Mouse (Mus musculus) MEL (cell line): ENCODE results near the gene Notch2. TPM values are rescaled to one million over a fixed set of nuclear protein-coding genes. Genes with fewer than 3 reads are reported as not detected.

Experiments used
- DNase-seq: peaks from one replicate; pipeline ENCODE4 v3.0.0; 2011; ENCODE audit warnings: low read depth, low spot score
- H3K27ac ChIP-seq: 2 replicates; pipeline ENCODE4 v1.5.1; 2012; ENCODE audit warnings: low read depth, mild to moderate bottlenecking, control low read depth, low read length, moderate library complexity; ENCODE audit not compliant: control insufficient read depth
- H3K27me3 ChIP-seq, 2 experiments: fragments of 150-350 bp in 1 of 2; sonication (generic) in 1 of 2; 2 replicates each; pipeline ENCODE4 v1.6.1; 2012; ENCODE audit warnings: low read length in 2 of 2, mild to moderate bottlenecking in 2 of 2, improper control_type of control experiment in 1 of 2, moderate library complexity in 1 of 2; ENCODE audit not compliant: insufficient read depth in 2 of 2, control insufficient read depth in 1 of 2
- H3K36me3 ChIP-seq, 2 experiments: 2 replicates each; pipeline ENCODE4 v1.6.1; 2012 to 2014; ENCODE audit warnings: low read length in 2 of 2, improper control_type of control experiment in 1 of 2, inconsistent platforms in 1 of 2, mild to moderate bottlenecking in 1 of 2; ENCODE audit not compliant: insufficient read depth in 2 of 2, control insufficient read depth in 1 of 2
- H3K4me1 ChIP-seq, 2 experiments: fragments of 150-350 bp in 1 of 2; sonication (generic) in 1 of 2; 2 replicates each; pipeline ENCODE4 v1.6.1; 2012; ENCODE audit warnings: low read length in 2 of 2, improper control_type of control experiment in 1 of 2, mild to moderate bottlenecking in 1 of 2; ENCODE audit not compliant: insufficient read depth in 2 of 2, control insufficient read depth in 1 of 2
- H3K4me3 ChIP-seq, 2 experiments: fragments of 150-350 bp in 1 of 2; sonication (generic) in 1 of 2; 2 replicates each; pipeline ENCODE4 v1.5.1; 2012; ENCODE audit warnings: low read depth in 2 of 2, low read length in 2 of 2, mild to moderate bottlenecking in 2 of 2, moderate library complexity in 2 of 2, control low read depth in 1 of 2, improper control_type of control experiment in 1 of 2; ENCODE audit not compliant: control insufficient read depth in 1 of 2, insufficient read depth in 1 of 2
- H3K79me2 ChIP-seq: 2 replicates; pipeline ENCODE4 v1.6.1; 2012; ENCODE audit warnings: mild to moderate bottlenecking, low read length, moderate library complexity; ENCODE audit not compliant: control insufficient read depth, poor library complexity, insufficient read depth
- H3K9ac ChIP-seq: 2 replicates; pipeline ENCODE4 v1.6.1; 2012; ENCODE audit warnings: low read depth, mild to moderate bottlenecking, control low read depth, low read length, moderate library complexity; ENCODE audit not compliant: control insufficient read depth, poor library complexity, severe bottlenecking
- H3K9me3 ChIP-seq: fragments of 150-350 bp; sonication (generic); replicated peaks from 2 replicates; pipeline ENCODE4 v1.6.1; 2012; ENCODE audit warnings: mild to moderate bottlenecking, low read length, improper control_type of control experiment, moderate library complexity; ENCODE audit not compliant: insufficient read depth
- CHD1 ChIP-seq: IDR thresholded peaks from 2 replicates; pipeline ENCODE4 v1.6.1; 2012; ENCODE audit warnings: low read depth, mild to moderate bottlenecking, inconsistent platforms, low read length, improper control_type of control experiment
- CHD2 ChIP-seq: IDR thresholded peaks from 2 replicates; pipeline ENCODE4 v1.6.1; 2011; ENCODE audit warnings: low read length, improper control_type of control experiment
- CTCF ChIP-seq, 3 experiments: IDR thresholded peaks in 2 of 3; conservative IDR thresholded peaks in 1 of 3; 2 replicates each; pipeline ENCODE4 v1.5.1; 2011 to 2012; ENCODE audit warnings: low read length in 3 of 3, low read depth in 2 of 3, mild to moderate bottlenecking in 2 of 3, improper control_type of control experiment in 1 of 3, inconsistent platforms in 1 of 3, mixed read lengths in 1 of 3, moderate library complexity in 1 of 3; ENCODE audit not compliant: control insufficient read depth in 1 of 3, insufficient read depth in 1 of 3, poor library complexity in 1 of 3, severe bottlenecking in 1 of 3
- E2F4 ChIP-seq: IDR thresholded peaks from 2 replicates; pipeline ENCODE4 v1.6.1; 2011; ENCODE audit warnings: low read depth, low read length, improper control_type of control experiment, borderline replicate concordance
- ELF1 ChIP-seq: IDR thresholded peaks from 2 replicates; pipeline ENCODE4 v1.6.1; 2014; ENCODE audit warnings: low read depth, mild to moderate bottlenecking, inconsistent platforms, low read length, improper control_type of control experiment, moderate library complexity
- EP300 ChIP-seq, 2 experiments: IDR thresholded peaks; 2 replicates each; pipeline ENCODE4 v1.6.1; 2011; ENCODE audit warnings: improper control_type of control experiment in 2 of 2, low read length in 2 of 2, low read depth in 1 of 2, mild to moderate bottlenecking in 1 of 2
- GABPA ChIP-seq: IDR thresholded peaks from 2 replicates; pipeline ENCODE4 v1.6.1; 2012; ENCODE audit warnings: low read depth, mild to moderate bottlenecking, inconsistent platforms, low read length, improper control_type of control experiment, moderate library complexity
- GATA1 ChIP-seq: IDR thresholded peaks from 2 replicates; pipeline ENCODE4 v1.6.1; 2011; ENCODE audit warnings: low read depth, low read length, improper control_type of control experiment
- JUND ChIP-seq: IDR thresholded peaks from 2 replicates; pipeline ENCODE4 v1.6.1; 2011; ENCODE audit warnings: low read depth, mild to moderate bottlenecking, improper control_type of control experiment, low read length
- KAT2A ChIP-seq: conservative IDR thresholded peaks from 2 replicates; pipeline ENCODE4 v1.6.1; 2012; ENCODE audit warnings: low read depth, low read length, improper control_type of control experiment, inconsistent platforms
- MAFK ChIP-seq: IDR thresholded peaks from 2 replicates; pipeline ENCODE4 v1.6.1; 2011; ENCODE audit warnings: low read depth, mild to moderate bottlenecking, low read length, improper control_type of control experiment, borderline replicate concordance
- MAX ChIP-seq: IDR thresholded peaks from 2 replicates; pipeline ENCODE4 v1.6.1; 2011; ENCODE audit warnings: low read length, improper control_type of control experiment
- MAZ ChIP-seq: IDR thresholded peaks from 2 replicates; pipeline ENCODE4 v1.6.1; 2012; ENCODE audit warnings: low read depth, mild to moderate bottlenecking, inconsistent platforms, low read length, improper control_type of control experiment
- MYB ChIP-seq: IDR thresholded peaks from 2 replicates; pipeline ENCODE4 v1.6.1; 2011; ENCODE audit warnings: mild to moderate bottlenecking, low read depth, low read length, improper control_type of control experiment
- MYC ChIP-seq: IDR thresholded peaks from 2 replicates; pipeline ENCODE4 v1.6.1; 2011; ENCODE audit warnings: low read depth, mild to moderate bottlenecking, low read length, improper control_type of control experiment, moderate library complexity
- NRF1 ChIP-seq: IDR thresholded peaks from 2 replicates; pipeline ENCODE4 v1.6.1; 2014; ENCODE audit warnings: low read depth, mild to moderate bottlenecking, inconsistent platforms, low read length, improper control_type of control experiment, moderate library complexity; ENCODE audit not compliant: poor library complexity, insufficient read depth, severe bottlenecking
- POLR2A ChIP-seq, 2 experiments: IDR thresholded peaks; 2 replicates each; pipeline ENCODE4 v1.6.1; 2011 to 2012; ENCODE audit warnings: low read length in 2 of 2, mild to moderate bottlenecking in 2 of 2, control low read depth in 1 of 2, improper control_type of control experiment in 1 of 2, low read depth in 1 of 2, moderate library complexity in 1 of 2; ENCODE audit not compliant: control insufficient read depth in 1 of 2, insufficient read depth in 1 of 2, poor library complexity in 1 of 2
- POLR2AphosphoS2 ChIP-seq: IDR thresholded peaks from 2 replicates; pipeline ENCODE4 v1.6.1; 2011; ENCODE audit warnings: low read length, improper control_type of control experiment
- POLR2AphosphoS5 ChIP-seq: IDR thresholded peaks from 2 replicates; pipeline ENCODE4 v1.6.1; 2012; ENCODE audit warnings: low read depth, borderline replicate concordance, mild to moderate bottlenecking, inconsistent platforms, low read length, moderate library complexity, mixed read lengths
- RAD21 ChIP-seq: IDR thresholded peaks from 2 replicates; pipeline ENCODE4 v1.6.1; 2011; ENCODE audit warnings: mild to moderate bottlenecking, low read depth, low read length, improper control_type of control experiment
- RCOR1 ChIP-seq: IDR thresholded peaks from 2 replicates; pipeline ENCODE4 v1.6.1; 2012; ENCODE audit warnings: low read depth, mild to moderate bottlenecking, inconsistent platforms, low read length, improper control_type of control experiment
- SMC3 ChIP-seq: IDR thresholded peaks from 2 replicates; pipeline ENCODE4 v1.6.1; 2011; ENCODE audit warnings: low read depth, low read length, improper control_type of control experiment
- TAL1 ChIP-seq: IDR thresholded peaks from 2 replicates; pipeline ENCODE4 v1.6.1; 2012; ENCODE audit warnings: mild to moderate bottlenecking, inconsistent platforms, low read length, moderate library complexity, mixed read lengths
- TBP ChIP-seq: IDR thresholded peaks from 2 replicates; pipeline ENCODE4 v1.8.0; 2011; ENCODE audit warnings: low read depth, low read length, improper control_type of control experiment
- UBTF ChIP-seq: IDR thresholded peaks from 2 replicates; pipeline ENCODE4 v1.6.1; 2012; ENCODE audit warnings: low read depth, mild to moderate bottlenecking, inconsistent platforms, low read length, improper control_type of control experiment, moderate library complexity, borderline replicate concordance; ENCODE audit not compliant: insufficient read depth
- USF1 ChIP-seq: IDR thresholded peaks from 2 replicates; pipeline ENCODE4 v1.6.1; 2014; ENCODE audit warnings: low read depth, mild to moderate bottlenecking, inconsistent platforms, low read length, improper control_type of control experiment, moderate library complexity
- USF2 ChIP-seq, 2 experiments: IDR thresholded peaks; 2 replicates each; pipeline ENCODE4 v1.6.1; 2011 to 2012; ENCODE audit warnings: improper control_type of control experiment in 2 of 2, low read length in 2 of 2, borderline replicate concordance in 1 of 2, inconsistent platforms in 1 of 2, low read depth in 1 of 2, mild to moderate bottlenecking in 1 of 2; ENCODE audit not compliant: insufficient read depth in 1 of 2
- ZKSCAN1 ChIP-seq: IDR thresholded peaks from 2 replicates; pipeline ENCODE4 v1.6.1; 2012; ENCODE audit warnings: low read depth, mild to moderate bottlenecking, inconsistent platforms, low read length, improper control_type of control experiment, moderate library complexity
- ZNF384 ChIP-seq: IDR thresholded peaks from 2 replicates; pipeline ENCODE4 v1.6.1; 2012; ENCODE audit warnings: low read depth, mild to moderate bottlenecking, inconsistent platforms, low read length, improper control_type of control experiment
- polyA plus RNA-seq, 2 experiments: library from polyadenylated mRNA; stranded (reverse) in 1 of 2; unstranded in 1 of 2; fragments of >175 nt in 1 of 2; fragments of >200 nt in 1 of 2; gene quantifications; 2 replicates each; pipeline versions ENCODE4 v1.2.1 to v1.2.4; 2012; ENCODE audit warnings: low replicate concordance in 2 of 2, low read depth in 1 of 2; ENCODE audit not compliant: insufficient read length in 2 of 2, insufficient read depth in 1 of 2, missing spikeins in 1 of 2
- total RNA-seq: library from RNA; depleted of rRNA; stranded (reverse); fragments of 300-350 nt; gene quantifications from 2 replicates; pipeline ENCODE4 v1.2.3, GENCODE M21; 2012

Notch2 gene
- total and polyA plus RNA-seq, 3 experiments = 16.2 to 36.6 (median 16.6) TPM

GRCm38 (mm10) chr3:98159289-98159688, 146.0 kb downstream of the Notch2 start (continued):
- TF ChIP-seq GATA1 (peak; percentile 61), MAFK (no peak), RCOR1 (no peak), POLR2AphosphoS5 (no peak), MAX (0 out of 2 replicates have a peak, but pooled peaks have one; percentile 13), USF1 (no peak), SMC3 (no peak), POLR2A (IDR thresholded peaks at IDR 0.05; ENCODE audit: control insufficient read depth in 1 of 2, insufficient read depth in 1 of 2, low read depth in 1 of 2, low read length in 2 of 2, poor library complexity in 1 of 2) (no peak), USF2 (IDR thresholded peaks at IDR 0.05; ENCODE audit: borderline replicate concordance in 1 of 2, insufficient read depth in 1 of 2, low read depth in 1 of 2, low read length in 2 of 2) (no peak)

DNA sequence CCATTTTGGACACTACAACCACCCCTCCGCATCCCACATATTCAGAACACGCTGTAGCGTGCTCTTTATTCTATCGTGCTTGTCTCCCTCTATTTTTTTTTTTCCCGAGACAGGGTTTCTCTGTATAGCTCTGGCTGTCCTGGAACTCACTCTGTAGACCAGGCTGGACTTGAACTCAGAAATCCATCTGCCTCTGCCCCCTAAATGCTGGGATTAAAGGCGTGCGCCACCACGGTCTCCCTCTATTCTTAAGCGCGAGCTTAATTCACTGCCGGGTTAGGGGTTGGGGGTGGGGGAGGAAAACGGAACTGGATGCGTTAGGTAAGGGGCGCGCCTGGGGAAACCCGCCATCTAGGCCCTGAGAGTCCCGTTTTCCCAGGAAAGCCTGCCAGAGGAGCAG, 147.0 kb downstream of the Notch2 start, which contains the start of gene Adam30:
Adam30 (plus strand) TSS at position 301 of the 400 bp plus-strand sequence.
- H3K4me1 ChIP-seq = peaks cover 16 to 26% of the 10 kb centered on the region in 2 experiments
- H3K27ac ChIP-seq = 0 out of 2 replicates have a peak within 1 kb of the TSS, but pooled peaks have one; percentile 10
- no peak within 1 kb of the TSS for H3K4me3 ChIP-seq
- peak within 1 kb of the TSS; percentile 4; the same call in 1 of the 2 replicates for H3K9ac ChIP-seq
- DNase-seq = no peak
- no peaks in the 10 kb centered on the region for H3K9me3 ChIP-seq
- H3K36me3 ChIP-seq = peaks cover 0 to 27% of the 10 kb centered on the region in 2 experiments; a peak in 2 of 4 replicates
- no peak for TF ChIP-seq KAT2A
- no peak for TF ChIP-seq GATA1
- no peak for TF ChIP-seq GABPA
- TF ChIP-seq NRF1 = no peak
- TF ChIP-seq CHD2 = no peak
- TF ChIP-seq POLR2AphosphoS5 = no peak
- TF ChIP-seq E2F4 = no peak
- TF ChIP-seq RAD21 = no peak
- no peak for TF ChIP-seq POLR2AphosphoS2
- TF ChIP-seq ZKSCAN1 = no peak
- TF ChIP-seq SMC3 = no peak
- TF ChIP-seq MYC = no peak
- H3K79me2 ChIP-seq = no peaks in the 10 kb centered on the region
- peaks cover 0 to 1% of the 10 kb centered on the region in 2 experiments; a peak in 2 of 4 replicates for H3K27me3 ChIP-seq

DNA sequence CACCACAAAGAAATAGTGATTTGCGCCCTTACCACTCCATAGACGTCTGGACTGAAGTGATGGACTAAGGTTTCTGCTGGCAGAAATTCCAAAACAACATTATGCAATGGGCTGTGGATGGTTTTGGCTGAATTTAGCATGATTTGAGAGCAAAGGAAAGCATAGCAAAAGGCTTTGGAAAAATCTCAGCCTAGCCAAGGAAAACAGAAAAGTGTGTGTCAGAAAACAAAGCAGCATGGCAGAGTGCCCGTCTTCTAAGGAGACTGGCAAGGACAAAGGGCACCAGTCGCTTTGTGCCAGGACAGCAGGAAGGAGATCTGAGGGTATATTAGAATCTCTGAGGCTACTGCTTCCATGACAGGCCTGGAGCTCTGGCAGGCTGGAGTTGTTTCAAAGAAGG, 165.0 kb downstream of the Notch2 start:
- Histone ChIP-seq H3K9me3 (no peaks in the 10 kb centered on the region), H3K4me1 (no peaks in the 10 kb centered on the region), H3K36me3 (no peaks in the 10 kb centered on the region), H3K79me2 (no peaks in the 10 kb centered on the region), H3K4me3 (no peak overlapping the region), H3K9ac (no peak overlapping the region), H3K27ac (no peak overlapping the region), H3K27me3 (no peaks in the 10 kb centered on the region; a peak in 1 of 4 replicates)
- DNase-seq = no peak
- TF ChIP-seq ZNF384 (no peak), TAL1 (no peak), MYB (no peak), MAZ (no peak), ELF1 (no peak), CHD1 (no peak), MYC (no peak), RCOR1 (no peak), POLR2AphosphoS2 (no peak), CTCF (IDR thresholded peaks at IDR 0.05 in 2 of 3, conservative IDR thresholded peaks at IDR 0.05 in 1 of 3; ENCODE audit: control insufficient read depth in 1 of 3, insufficient read depth in 1 of 3, low read depth in 2 of 3, low read length in 3 of 3, poor library complexity in 1 of 3, severe bottlenecking in 1 of 3) (no peak), EP300 (IDR thresholded peaks at IDR 0.05; ENCODE audit: low read depth in 1 of 2, low read length in 2 of 2) (no peak), USF2 (IDR thresholded peaks at IDR 0.05; ENCODE audit: borderline replicate concordance in 1 of 2, insufficient read depth in 1 of 2, low read depth in 1 of 2, low read length in 2 of 2) (no peak), GABPA (no peak), POLR2AphosphoS5 (no peak), MAFK (no peak), TBP (no peak), UBTF (no peak), MAX (no peak), JUND (no peak), USF1 (no peak)
